Mouse (Mus musculus): ENCODE results near the gene Gnb1.
"Not testable (repeated sequence)": the region's sequence is repeated elsewhere in the genome, so short reads cannot be mapped to it uniquely, and the experiment has no call there.

DNA sequence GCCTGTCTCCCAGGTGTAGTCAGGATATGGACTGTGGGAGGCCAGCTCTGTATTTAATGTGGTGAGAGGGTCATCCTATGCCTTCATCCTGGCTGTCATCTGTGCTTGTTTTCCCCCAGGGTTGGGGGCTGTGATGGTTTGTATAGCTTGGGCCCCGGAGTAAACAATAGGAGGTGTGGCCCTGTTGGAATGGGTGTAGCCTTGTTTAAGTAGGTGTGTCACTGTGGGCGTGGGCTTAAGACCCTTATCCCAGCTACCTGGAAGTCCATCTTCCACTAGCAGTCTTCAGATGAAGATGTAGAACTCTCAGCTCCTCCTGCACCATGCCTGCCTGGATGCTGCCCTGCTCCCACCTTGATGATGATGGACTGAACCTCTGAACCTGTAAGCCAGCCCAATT, 17.4 kb upstream of the Gnb1 start:
- not testable (repeated sequence) for TF ChIP-seq USF1 (IDR thresholded peaks at IDR 0.05; ENCODE audit: low read depth); MAX (IDR thresholded peaks at IDR 0.05); CTCF (IDR thresholded peaks at IDR 0.05; ENCODE audit: control insufficient read depth, insufficient read depth, insufficient read length); MYOD1 (IDR thresholded peaks at IDR 0.05; ENCODE audit: control insufficient read depth, insufficient read length, low read depth); MYOG (IDR thresholded peaks at IDR 0.05; ENCODE audit: control insufficient read depth, extremely low read depth, insufficient read length)
